Mouse (Mus musculus) right cerebral cortex, postnatal 36 days (tissue): Measurements from ENCODE around the gene Iars2.
"Not testable (repeated sequence)": the region's sequence is repeated elsewhere in the genome, so short reads cannot be mapped to it uniquely, and the experiment has no call there.

Experiments
- DNase-seq, 2 experiments: peaks; one replicate each; pipeline ENCODE4 v3.0.0; 2022; ENCODE audit warnings: low spot score in 2 of 2, mixed read lengths in 1 of 2

Gene Iars2

GRCm38 (mm10) chr1:185331983-185332430 is 2.8 kb upstream of the Iars2 start, which contains the start of gene Bpnt1:
TSS of gene Bpnt1 (plus strand) at chr1:185332149.
- DNase-seq, result peak; percentile 83 to 84

GRCm38 (mm10) chr1:185331364-185331763 is 2.2 kb upstream of the Iars2 start:
- no peak for DNase-seq

- no peak for DNase-seq
These were observed 655 bp upstream of the Iars2 start for GRCm38 (mm10) chr1:185329851-185330250.

DNA sequence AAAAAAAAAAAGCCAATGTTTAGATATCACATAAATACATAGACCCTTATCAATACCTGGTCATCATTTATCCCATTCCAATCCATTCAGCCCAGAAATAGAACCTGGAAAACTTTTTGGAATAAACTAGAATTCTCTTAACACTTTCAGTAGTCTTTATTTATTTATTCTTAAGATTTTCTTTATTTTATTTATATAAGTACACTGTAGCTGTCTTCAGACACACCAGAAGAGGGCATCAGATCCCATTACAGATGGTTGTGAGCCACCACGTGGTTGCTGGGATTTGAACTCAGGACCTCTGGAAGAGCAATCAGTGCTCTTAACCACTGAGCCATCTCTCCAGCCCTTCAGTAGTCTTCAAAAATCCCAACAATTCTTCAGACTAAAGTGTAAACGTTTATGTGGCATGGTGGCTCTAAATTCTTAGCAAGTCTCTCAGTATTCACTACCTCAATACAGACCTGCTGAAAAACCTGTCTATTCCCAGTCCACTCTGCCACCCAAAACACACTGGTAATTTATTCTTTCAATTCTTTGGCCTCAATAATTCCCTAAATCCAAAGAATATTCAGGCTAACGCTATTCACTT is 1.3 kb downstream of the Iars2 start:
- DNase-seq, result not testable (repeated sequence)

DNA sequence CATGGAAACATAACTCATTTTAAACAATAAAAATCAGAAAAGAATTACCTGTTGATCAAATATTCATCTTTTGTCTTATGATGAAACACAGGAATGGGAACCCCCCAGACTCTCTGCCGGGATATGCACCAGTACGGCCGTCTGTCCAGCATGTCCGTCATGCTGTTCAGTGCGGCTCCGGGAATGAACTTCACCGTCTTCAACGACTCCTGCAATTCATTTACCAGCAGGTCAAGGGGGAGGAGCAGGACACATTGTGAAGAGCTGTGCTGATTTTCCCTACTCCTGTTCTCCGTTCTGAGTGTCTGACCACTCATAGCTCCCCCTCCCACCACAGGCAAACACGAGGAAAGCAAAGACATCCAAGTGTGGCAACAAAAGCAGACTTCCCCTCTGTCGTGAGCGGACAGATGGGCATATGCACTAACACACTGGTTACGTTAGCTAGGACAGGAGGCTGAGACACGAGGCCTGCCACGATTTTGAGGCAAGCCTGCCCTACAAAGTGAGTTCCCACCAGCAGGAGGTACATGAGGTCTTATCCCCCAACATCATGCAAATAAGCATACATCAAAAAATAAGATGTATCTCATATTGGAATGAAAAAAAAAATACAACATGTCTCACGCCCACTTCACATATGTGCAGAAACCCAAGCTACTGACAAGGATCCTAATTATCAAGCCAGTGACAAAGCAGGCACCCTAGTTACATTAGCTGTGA is 13.2 kb downstream of the Iars2 start:
- DNase-seq, result peak in 1 of 2 experiments; percentile 31

- DNase-seq, result no peak
These were observed 14.7 kb downstream of the Iars2 start for GRCm38 (mm10) chr1:185314546-185314945.

DNA sequence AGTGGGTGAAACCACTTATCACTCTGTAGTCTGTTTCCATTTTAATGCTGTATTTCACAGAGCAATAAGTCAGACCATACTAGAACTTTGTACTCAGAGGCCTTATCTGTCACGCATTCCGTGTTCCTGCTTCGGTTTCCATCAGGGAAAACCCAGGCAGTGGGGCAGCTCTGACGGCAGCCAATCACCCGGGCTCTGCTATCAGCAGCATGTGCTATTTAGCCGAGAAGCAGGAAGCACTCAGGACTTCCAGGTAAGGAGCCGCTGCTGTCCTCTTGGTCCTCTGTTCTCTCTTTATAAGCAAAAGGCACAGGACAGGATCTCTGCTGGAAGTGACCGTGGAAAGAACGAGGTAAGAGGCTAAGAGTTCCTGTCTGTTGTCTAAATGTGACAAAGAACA is 17.2 kb downstream of the Iars2 start:
- no peak for DNase-seq

DNA sequence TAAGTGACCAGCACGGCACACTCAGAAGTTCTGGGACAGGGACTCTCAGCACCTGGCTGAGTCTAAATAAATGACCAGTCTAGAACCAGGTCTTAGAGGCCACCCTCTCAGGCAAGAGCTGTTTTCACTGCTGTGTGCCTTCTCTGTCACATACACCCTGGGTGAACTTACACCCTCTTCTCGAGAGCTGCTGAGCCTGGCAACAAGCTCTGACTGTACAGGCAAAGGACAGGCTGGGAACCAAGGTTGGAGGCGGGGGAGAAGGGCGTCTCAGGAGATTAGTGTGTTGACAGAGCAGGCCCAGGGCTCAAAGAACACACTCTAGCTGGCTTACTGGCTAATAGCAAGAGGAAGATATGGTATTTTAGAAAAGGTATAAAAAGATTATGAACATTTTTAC is 20.3 kb downstream of the Iars2 start:
- no peak for DNase-seq

- DNase-seq, result no peak
These were observed 20.9 kb downstream of the Iars2 start for GRCm38 (mm10) chr1:185308334-185308733.

DNA sequence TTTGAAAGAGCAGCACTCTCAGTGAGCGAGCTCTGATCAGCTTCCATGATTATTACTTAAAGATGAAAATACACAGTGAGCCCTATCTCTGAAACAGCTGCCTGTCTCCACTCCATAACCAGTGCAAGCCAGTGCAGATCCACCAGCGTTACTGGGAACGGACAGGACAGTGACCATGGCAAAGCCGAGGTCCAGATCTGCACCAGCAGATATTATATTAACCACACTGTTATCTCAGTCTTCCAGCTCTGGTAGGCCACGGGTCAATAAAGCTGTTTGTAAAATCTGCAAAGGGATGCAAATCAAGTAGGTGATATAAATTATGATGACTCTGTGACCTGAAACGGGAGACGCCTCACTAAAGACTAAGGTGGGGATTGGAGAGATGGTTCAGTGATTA is 21.6 kb downstream of the Iars2 start:
- no peak for DNase-seq

DNA sequence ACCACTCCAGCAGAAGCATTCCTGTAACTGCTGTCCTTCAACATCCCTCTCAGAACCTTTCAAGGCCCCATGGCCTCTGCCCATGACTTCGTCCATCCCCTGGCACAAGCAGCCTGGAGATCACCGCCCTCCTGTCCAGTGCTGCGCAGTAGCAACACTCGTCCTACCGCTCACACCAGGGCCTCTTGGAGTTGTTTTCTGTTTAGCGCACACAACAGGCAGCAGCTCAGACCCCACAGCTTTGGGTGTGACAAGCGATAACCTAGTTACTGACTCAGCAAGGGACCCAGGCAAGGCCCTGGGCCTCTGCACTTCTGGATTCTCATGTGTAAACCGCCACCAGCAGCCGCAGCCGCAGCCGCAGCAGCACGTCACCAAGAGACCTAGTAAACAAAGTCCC is 22.4 kb downstream of the Iars2 start:
- DNase-seq, result no peak

DNA sequence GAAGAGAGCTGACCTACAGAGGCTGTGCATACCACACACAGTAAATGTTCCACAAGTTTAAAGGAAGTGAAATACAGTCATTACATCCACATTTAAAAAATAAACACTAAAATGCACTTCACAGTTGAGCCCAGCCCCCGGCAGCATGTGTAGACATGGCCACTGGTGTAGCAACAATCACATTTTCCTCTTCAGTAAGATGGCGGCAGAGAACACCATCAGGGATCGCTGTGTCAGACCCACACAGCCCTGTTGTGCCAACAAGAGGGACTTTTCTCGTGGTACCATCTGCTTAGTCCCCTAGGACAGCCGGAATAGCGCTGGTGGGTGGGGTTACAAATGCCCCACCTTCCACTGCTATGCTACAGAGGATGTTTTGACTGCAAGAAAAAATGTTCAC is 26.4 kb downstream of the Iars2 start:
- DNase-seq, result no peak

GRCm38 (mm10) chr1:185298496-185298895 is 30.7 kb downstream of the Iars2 start:
- DNase-seq, result no peak

DNA sequence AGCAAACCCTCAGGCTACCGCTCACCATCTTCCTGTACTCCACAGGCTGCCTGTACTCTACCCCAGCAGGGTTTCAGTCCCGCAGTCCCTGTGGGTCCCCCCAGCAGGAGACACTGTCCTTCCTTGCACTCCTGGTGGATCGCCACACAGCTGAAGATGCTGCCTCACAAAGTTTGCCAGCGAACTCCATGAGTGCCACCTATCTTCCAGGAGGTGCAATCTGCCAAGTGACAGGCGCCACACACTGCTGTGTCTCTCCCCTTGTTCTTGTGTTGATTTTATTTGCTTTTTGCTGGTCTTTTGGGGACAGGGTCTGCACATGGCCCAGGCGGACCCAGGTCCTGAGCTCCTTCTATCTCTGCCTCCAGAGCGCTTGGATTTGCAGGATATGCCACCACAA is 32.3 kb downstream of the Iars2 start:
- no peak for DNase-seq

DNA sequence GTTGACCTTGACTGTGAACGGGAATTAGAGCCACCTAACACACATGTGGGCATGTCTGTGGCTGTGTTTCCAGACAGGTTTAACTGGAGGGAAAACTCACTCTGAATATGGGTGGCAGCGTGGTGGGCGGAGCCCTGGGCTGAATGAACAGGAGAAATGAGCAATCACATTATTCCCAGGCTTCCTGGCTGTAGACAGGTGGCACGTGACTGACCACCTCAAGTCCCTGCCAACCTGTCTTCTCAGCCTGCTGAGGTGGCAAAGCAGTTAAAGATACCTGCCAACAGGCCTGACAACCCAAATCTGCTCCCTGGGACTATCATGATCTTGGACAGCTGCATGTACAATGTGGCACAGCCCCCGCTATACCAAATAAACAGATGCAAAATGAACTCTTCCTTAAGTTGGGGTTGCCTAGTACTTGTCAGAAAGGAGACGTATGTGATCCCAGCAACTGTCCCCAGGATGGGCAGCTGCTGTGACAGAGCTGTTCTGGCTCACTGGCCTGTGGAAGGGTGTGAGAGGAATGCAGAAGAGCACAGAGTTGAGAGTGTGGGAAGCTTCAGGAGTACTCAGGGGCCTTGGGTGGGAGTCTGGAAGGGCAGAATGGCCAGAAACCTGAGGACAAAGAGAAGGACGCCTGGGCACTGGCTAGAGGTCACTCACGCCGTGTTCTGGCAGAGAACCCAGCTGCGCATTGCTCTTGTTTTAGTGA is 36.4 kb downstream of the Iars2 start:
- no peak for DNase-seq

- no peak for DNase-seq
These were observed 37.9 kb downstream of the Iars2 start for GRCm38 (mm10) chr1:185291336-185291735.

DNA sequence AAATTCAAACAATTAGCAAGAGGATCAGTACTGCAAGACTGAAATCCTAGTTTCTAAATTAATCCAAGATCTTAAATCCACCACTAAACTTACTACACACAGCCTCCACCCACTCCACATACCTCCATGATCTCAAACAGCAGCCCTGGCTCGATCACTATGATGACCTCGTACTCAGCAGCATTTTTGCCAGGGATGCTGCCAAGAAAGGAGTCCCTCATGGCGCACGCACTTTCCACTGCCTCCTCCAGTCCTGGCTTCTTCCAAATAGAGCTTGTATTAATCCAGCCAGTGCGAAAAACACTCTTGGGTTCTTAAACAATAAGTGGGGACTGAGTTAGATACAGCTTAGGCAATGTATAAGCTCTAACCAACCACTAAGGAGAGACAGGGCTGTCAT is 40.0 kb downstream of the Iars2 start:
- DNase-seq, result no peak

DNA sequence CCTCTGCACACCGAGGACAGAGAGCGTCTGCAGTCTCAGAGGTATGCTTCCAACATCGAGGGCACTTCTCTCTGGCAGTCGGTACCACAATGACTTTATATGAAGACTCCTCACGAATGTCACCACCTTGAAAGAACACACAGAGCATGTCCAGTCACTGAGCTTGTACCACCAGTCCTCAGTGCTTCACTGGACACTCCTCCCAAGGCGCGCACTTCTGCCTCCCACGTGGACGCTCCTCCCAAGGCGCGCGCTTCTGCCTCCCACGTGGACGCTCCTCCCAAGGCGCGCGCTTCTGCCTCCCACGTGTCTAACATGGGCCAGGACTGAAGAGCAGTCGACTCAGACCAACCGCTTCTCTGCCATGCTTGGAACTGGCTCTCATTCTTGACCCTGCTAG is 42.1 kb downstream of the Iars2 start:
- no peak for DNase-seq

GRCm38 (mm10) chr1:185285171-185285570 is 44.0 kb downstream of the Iars2 start:
- DNase-seq, result no peak

- DNase-seq, result no peak
These were observed 44.5 kb downstream of the Iars2 start for GRCm38 (mm10) chr1:185284740-185285139.

DNA sequence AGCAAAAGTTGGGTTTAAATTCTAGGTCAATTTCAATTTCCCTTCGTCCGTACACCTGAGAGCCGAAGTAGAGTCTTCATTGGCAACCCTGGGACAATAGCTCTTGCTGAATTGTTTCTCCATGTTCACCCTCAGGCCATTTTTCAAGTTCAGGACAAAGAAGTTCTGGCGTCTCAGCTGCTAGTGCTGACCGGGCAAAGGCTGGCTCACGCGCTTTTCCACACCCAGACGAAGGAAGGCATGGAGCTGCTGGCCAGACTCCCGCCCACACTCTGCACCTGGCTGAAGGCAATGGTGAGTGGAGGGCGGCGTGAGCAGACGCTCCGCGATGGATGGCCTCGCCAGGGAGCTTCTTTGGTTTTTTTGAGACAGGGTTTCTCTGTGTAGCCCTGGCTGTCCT is 45.9 kb downstream of the Iars2 start:
- no peak for DNase-seq

DNA sequence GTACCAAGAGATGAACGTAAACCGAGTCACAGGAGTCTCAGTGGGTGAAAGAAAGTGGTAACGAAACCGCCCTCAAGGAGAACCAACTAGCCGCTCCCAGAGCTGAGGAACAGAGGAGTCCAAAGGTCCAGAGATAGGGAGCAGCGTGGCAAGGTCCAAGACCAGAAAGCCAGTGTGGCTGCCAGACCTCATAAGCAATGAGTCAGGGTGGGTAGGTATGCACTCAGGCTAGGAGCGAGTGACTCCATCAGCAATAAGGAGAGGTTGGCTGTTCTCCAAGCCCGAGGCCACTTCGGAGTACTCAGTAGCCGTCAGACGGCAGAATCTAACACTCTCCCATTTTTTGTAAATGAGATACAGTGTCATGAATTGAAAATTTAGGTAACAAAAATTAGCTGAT is 46.4 kb downstream of the Iars2 start:
- DNase-seq, result no peak

- DNase-seq, result no peak
These were observed 48.6 kb downstream of the Iars2 start for GRCm38 (mm10) chr1:185280616-185281015.
